Mouse (Mus musculus) neural tube, embryonic 11.5 days (tissue): ENCODE measurements around the gene Cyp8b1. TPM values are rescaled to one million over a fixed set of nuclear protein-coding genes. Genes with fewer than 3 reads are reported as not detected.

Experiments used
- ATAC-seq: fragments of 200-750 bp; cut with Nextera tagmentation; 2 replicates; pipeline ENCODE4 v1.8.0; 2017; ENCODE audit warnings: moderate number of reproducible peaks, mild to moderate bottlenecking, moderate TSS enrichment, moderate library complexity; ENCODE audit not compliant: insufficient read depth, low FRiP score, low TSS enrichment
- DNase-seq: peaks from one replicate; pipeline ENCODE4 v3.0.0-alpha.2; 2015; ENCODE audit warnings: low spot score
- H3K27ac ChIP-seq: fragments of 300-500 bp; sonication (generic); 2 replicates; pipeline ENCODE4 v1.5.1; 2014; ENCODE audit warnings: low read depth, mild to moderate bottlenecking, low read length
- H3K27me3 ChIP-seq: fragments of 300-500 bp; sonication (generic); 2 replicates; pipeline ENCODE4 v1.6.1; 2014; ENCODE audit warnings: mild to moderate bottlenecking, low read length, mixed read lengths; ENCODE audit not compliant: control insufficient read depth, insufficient read depth
- H3K36me3 ChIP-seq: fragments of 300-500 bp; sonication (generic); 2 replicates; pipeline ENCODE4 v1.6.1; 2014; ENCODE audit warnings: mild to moderate bottlenecking, low read length, moderate library complexity, mixed read lengths; ENCODE audit not compliant: control insufficient read depth, insufficient read depth
- H3K4me1 ChIP-seq: fragments of 300-500 bp; sonication (generic); 2 replicates; pipeline ENCODE4 v1.6.1; 2014; ENCODE audit warnings: low read length, mixed read lengths; ENCODE audit not compliant: control insufficient read depth, insufficient read depth
- H3K4me2 ChIP-seq: fragments of 300-500 bp; sonication (generic); 2 replicates; pipeline ENCODE4 v1.6.1; 2014; ENCODE audit warnings: low read depth, mild to moderate bottlenecking, moderate library complexity
- H3K4me3 ChIP-seq: fragments of 300-500 bp; sonication (generic); 2 replicates; pipeline ENCODE4 v1.5.1; 2014; ENCODE audit warnings: low read depth, low read length
- H3K9ac ChIP-seq: fragments of 300-500 bp; sonication (generic); 2 replicates; pipeline ENCODE4 v1.6.1; 2014; ENCODE audit warnings: mild to moderate bottlenecking, low read length
- H3K9me3 ChIP-seq: fragments of 300-500 bp; sonication (generic); 2 replicates; pipeline ENCODE4 v1.6.1; 2016; ENCODE audit warnings: low read length; ENCODE audit not compliant: control insufficient read depth
- WGBS: fragments of 180-500 bp; shearing (Covaris S2); extraction: QIAGEN DNeasy Blood & Tissue Kit; methylation state at CpG from one replicate; pipeline ENCODE4 v1.1.7; 2014; 5-methylcytosine and 5-hydroxymethylcytosine counted together
- polyA plus RNA-seq: library from polyadenylated mRNA; unstranded; fragments of >200 nt; fragmentation: Nextera tagmentation; extraction: Ambion mirVana; gene quantifications from 2 replicates; pipeline ENCODE4 v1.2.1, GENCODE M21; 2014

Cyp8b1 gene
- polyA plus RNA-seq, 1 experiment from 2014 or later, result not detected

GRCm38 (mm10) chr9:121891301-121891700 lies 24.8 kb downstream of the Cyp8b1 start:
- Histone ChIP-seq H3K9me3 (no peaks in the 10 kb centered on the region), H3K27me3 (no peaks in the 10 kb centered on the region), H3K4me2 (no peak overlapping the region), H3K4me3 (no peak overlapping the region), H3K9ac (no peak overlapping the region), H3K36me3 (no peaks in the 10 kb centered on the region), H3K27ac (no peak overlapping the region), H3K4me1 (no peaks in the 10 kb centered on the region)
- DNase-seq (no peak), ATAC-seq (no peak)
- 88% methylated on average over 9 of the region's 9 CpGs for WGBS

DNA sequence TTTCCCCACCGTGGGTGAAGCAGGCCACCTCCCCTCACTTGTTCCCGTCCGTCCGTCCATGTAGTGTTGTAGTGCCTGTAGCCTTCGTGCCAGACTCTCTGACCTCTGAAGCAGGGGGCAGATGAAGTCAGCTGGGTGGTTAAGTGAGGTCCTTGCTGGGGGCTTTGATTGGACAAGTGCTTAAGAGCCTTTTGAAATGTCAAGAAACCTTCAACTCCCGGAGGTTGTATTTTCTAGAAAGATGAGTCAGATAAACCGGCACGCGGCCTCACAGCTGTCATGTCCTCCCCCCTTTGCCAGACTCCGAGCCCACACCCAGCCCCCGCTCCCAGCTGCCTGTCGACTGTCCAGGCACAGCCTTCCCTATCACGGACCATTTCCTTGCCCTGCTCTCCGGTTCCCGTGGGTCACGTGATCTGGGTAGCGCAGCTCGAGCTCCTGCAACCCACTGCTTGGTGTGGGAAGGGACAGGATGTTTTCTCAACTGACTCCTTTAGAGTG lies 25.6 kb downstream of the Cyp8b1 start:
- Histone ChIP-seq H3K27ac (no peak overlapping the region), H3K36me3 (no peaks in the 10 kb centered on the region), H3K4me3 (no peak overlapping the region), H3K9me3 (no peaks in the 10 kb centered on the region), H3K9ac (no peak overlapping the region), H3K4me2 (no peak overlapping the region), H3K4me1 (no peaks in the 10 kb centered on the region), H3K27me3 (no peaks in the 10 kb centered on the region)
- no peak; the same call in 1 of the 2 replicates for ATAC-seq
- 32% methylated on average over 18 of the region's 18 CpGs for WGBS
- DNase-seq, result peak; percentile 52

- H3K9me3 ChIP-seq, result no peaks in the 10 kb centered on the region
- H3K27ac ChIP-seq, result no peak overlapping the region
- no peak for DNase-seq
- H3K27me3 ChIP-seq, result no peaks in the 10 kb centered on the region
- no peaks in the 10 kb centered on the region for H3K36me3 ChIP-seq
- H3K9ac ChIP-seq, result no peak overlapping the region
- no peak overlapping the region for H3K4me3 ChIP-seq
- H3K4me2 ChIP-seq, result no peak overlapping the region
- ATAC-seq, result no peak
- no peaks in the 10 kb centered on the region for H3K4me1 ChIP-seq
- WGBS, result 76% methylated on average over 4 of the region's 4 CpGs
Measured at GRCm38 (mm10) chr9:121889927-121890440, 26.1 kb downstream of the Cyp8b1 start.

DNA sequence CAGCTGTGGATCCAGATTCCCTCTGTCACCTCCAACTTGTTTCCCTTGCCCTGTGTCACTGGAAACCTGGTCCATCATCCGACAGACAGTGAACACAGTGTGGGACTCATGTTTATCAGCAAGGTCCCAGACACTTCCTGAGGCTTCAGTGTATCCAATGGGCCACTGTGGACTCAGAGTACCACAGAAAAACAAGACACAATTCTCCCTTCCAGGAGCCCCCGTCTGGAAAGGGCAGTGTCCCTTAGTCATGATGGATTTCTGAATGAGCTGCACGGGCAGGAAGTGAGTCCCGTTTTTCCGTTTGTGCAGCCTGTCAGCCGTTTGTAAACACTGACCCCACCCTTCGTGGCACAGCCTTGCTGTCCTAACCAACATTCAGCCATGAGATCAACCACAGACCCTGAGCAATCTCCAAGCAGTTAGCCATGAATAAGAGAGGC lies 34.1 kb downstream of the Cyp8b1 start:
- Histone ChIP-seq H3K9me3 (no peaks in the 10 kb centered on the region), H3K27ac (no peak overlapping the region)

DNA sequence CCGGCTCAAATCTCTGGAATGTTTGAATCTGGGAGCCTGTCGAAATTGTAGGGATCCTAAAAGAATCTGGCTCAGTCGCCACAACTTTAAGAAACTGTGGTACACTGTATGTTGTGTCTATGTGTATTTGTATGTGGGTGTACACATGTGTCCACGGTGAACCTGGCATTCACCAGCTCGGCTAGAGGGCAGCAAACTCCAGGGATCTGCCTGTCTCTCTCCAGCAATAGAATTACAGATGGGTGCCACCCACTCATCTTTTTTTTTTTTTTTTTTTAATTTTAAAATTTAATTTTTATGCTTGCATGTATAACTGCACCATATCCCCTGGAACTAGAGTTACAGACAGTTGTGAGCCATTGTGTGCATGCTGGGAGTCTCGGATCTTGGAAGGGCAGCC lies 34.8 kb downstream of the Cyp8b1 start:
- no peak overlapping the region for H3K9ac ChIP-seq
- ATAC-seq, result no peak
- WGBS, result 81% methylated on average over 6 of the region's 6 CpGs
- H3K4me3 ChIP-seq, result no peak overlapping the region
- H3K4me2 ChIP-seq, result no peak overlapping the region
- no peaks in the 10 kb centered on the region for H3K27me3 ChIP-seq
- H3K36me3 ChIP-seq, result no peaks in the 10 kb centered on the region
- DNase-seq, result no peak
- no peaks in the 10 kb centered on the region for H3K9me3 ChIP-seq
- no peaks in the 10 kb centered on the region for H3K4me1 ChIP-seq
- no peak overlapping the region for H3K27ac ChIP-seq

More for the DNA sequence above, 34.1 kb downstream of the Cyp8b1 start:
- DNase-seq (no peak), ATAC-seq (no peak)
- Histone ChIP-seq H3K9ac (no peak overlapping the region), H3K4me3 (no peak overlapping the region), H3K36me3 (no peaks in the 10 kb centered on the region), H3K27me3 (no peaks in the 10 kb centered on the region), H3K4me2 (no peak overlapping the region), H3K4me1 (no peaks in the 10 kb centered on the region)
- WGBS, result 72% methylated on average over 7 of the region's 7 CpGs

GRCm38 (mm10) chr9:121880840-121881239 lies 35.3 kb downstream of the Cyp8b1 start:
- Histone ChIP-seq H3K4me3 (no peak overlapping the region), H3K9me3 (no peaks in the 10 kb centered on the region), H3K27me3 (no peaks in the 10 kb centered on the region), H3K36me3 (no peaks in the 10 kb centered on the region), H3K9ac (no peak overlapping the region), H3K27ac (no peak overlapping the region), H3K4me2 (no peak overlapping the region), H3K4me1 (no peaks in the 10 kb centered on the region)
- 22% methylated on average over 14 of the region's 14 CpGs for WGBS
- ATAC-seq (no peak), DNase-seq (peak; percentile 76)

DNA sequence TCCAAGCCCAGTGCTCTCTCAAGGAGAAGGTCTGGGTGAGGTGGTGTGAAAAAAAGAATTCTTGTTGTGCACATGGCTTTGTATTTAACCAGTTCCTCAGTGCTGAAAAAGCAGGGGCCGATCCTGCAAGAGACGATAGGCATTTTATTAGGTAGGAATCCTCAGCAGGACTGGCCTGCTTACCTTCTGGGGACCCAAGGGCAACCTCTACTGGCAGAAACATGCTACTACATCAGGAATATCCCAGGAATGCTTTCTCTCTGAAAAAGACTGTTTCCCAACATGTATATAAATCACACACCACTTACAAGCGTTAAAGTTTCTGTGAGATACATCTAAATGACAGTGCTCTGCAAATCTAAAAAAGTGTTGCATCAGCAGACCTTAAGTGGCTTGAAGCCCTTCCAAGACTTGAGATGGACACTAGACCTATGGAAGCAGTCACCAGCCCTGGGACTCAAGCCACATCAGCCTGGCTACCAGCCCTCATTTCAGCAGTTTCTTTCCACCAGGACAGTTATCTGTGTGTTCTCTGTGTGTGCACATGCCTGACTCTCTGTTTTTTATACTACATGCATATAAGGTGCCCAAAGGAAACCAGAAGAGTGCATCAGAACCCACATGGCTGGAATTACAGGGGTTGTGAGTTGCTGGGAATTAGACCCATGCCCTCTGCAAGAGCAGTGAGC lies 38.9 kb downstream of the Cyp8b1 start:
- H3K36me3 ChIP-seq, result no peaks in the 10 kb centered on the region
- H3K27ac ChIP-seq, result no peak overlapping the region
- no peak overlapping the region for H3K9ac ChIP-seq
- 15% methylated on average over 3 of the region's 3 CpGs for WGBS
- ATAC-seq (no peak), DNase-seq (peak; percentile 31)
- no peak overlapping the region for H3K4me2 ChIP-seq
- no peaks in the 10 kb centered on the region for H3K4me1 ChIP-seq
- H3K27me3 ChIP-seq, result no peaks in the 10 kb centered on the region
- H3K9me3 ChIP-seq, result no peaks in the 10 kb centered on the region
- H3K4me3 ChIP-seq, result no peak overlapping the region

DNA sequence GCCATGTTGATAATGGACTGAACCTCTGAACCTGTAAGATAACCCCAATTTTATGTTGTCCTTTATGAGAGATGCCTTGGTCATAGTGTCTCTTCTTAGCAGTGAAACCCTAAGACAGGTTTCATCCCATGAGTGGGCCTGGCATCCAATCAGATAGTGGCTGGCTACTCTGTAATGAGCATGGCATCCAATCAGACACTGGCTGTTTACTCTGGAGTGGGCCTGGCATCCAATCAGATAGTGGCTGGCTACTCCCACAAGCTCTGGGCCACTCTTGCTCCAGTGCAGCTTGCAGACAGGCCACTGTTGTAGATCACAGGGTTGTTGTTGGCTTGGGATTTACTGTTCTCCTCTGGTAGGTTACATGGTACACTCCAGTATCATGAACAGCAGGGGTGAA lies 42.5 kb downstream of the Cyp8b1 start:
- H3K9ac ChIP-seq, result no peak overlapping the region
- H3K27ac ChIP-seq, result no peak overlapping the region
- no peak for DNase-seq
- no peak overlapping the region for H3K4me3 ChIP-seq
- H3K9me3 ChIP-seq, result no peaks in the 10 kb centered on the region
- no peak for ATAC-seq
- H3K36me3 ChIP-seq, result no peaks in the 10 kb centered on the region
- H3K4me1 ChIP-seq, result no peaks in the 10 kb centered on the region
- H3K4me2 ChIP-seq, result no peak overlapping the region
- H3K27me3 ChIP-seq, result no peaks in the 10 kb centered on the region

DNA sequence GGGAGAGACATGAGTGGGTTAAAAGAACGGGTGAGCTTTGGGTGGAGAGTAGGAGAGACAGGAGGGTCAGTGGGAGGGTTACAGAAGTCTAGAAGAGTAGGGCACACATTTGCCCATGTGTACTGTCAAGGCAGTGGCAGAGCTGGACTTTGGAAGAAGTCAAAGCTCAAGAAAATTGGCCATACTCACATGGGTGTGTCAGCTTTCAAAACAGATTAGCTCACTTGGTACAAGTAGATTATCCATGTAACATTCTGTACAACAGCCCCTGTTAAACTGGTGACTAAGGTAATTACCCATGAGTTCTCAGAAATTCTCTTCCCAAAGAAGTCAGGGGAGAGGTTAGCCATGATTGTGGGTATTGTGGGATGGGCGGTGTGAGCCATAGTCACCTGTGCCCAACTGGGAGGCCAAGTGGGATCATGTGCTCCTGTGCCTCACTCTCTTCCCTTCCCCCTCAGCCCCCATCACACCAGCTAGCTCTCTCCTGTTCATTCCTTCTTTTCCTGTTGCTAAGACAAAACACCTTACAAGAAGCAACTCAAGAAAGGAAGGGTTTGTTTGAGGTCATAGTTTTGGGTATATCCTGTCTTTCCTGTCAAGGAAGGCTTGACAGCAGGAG lies 43.9 kb downstream of the Cyp8b1 start:
- Histone ChIP-seq H3K9ac (no peak overlapping the region), H3K36me3 (no peaks in the 10 kb centered on the region), H3K4me2 (no peak overlapping the region), H3K27ac (no peak overlapping the region), H3K4me1 (no peaks in the 10 kb centered on the region), H3K9me3 (no peaks in the 10 kb centered on the region), H3K27me3 (no peaks in the 10 kb centered on the region), H3K4me3 (no peak overlapping the region)
- ATAC-seq (no peak), DNase-seq (no peak)
- 85% methylated on average over 2 of the region's 2 CpGs for WGBS
